Mouse (Mus musculus) intestine, postnatal 0 days (tissue): ENCODE results near the gene 4930415O20Rik. TPM values are rescaled to one million over a fixed set of nuclear protein-coding genes. Genes with fewer than 3 reads are reported as not detected.

Experiments used
- ATAC-seq: fragments of 200-750 bp; cut with Nextera tagmentation; 2 replicates; pipeline ENCODE4 v1.8.0; 2017; ENCODE audit warnings: mild to moderate bottlenecking, moderate TSS enrichment, moderate library complexity
- H3K27ac ChIP-seq: fragments of 300-500 bp; sonication (generic); 2 replicates; pipeline ENCODE4 v1.5.1; 2014; ENCODE audit warnings: mild to moderate bottlenecking, low read depth, low read length, moderate library complexity
- H3K27me3 ChIP-seq: fragments of 300-500 bp; sonication (generic); replicated peaks from 2 replicates; pipeline ENCODE4 v1.6.1; 2014; ENCODE audit warnings: low read length, mixed read lengths; ENCODE audit not compliant: control insufficient read depth, insufficient read depth
- H3K36me3 ChIP-seq: fragments of 300-500 bp; sonication (generic); 2 replicates; pipeline ENCODE4 v1.6.1; 2014; ENCODE audit warnings: mild to moderate bottlenecking, moderate library complexity; ENCODE audit not compliant: control insufficient read depth, insufficient read depth
- H3K4me1 ChIP-seq: fragments of 300-500 bp; sonication (generic); replicated peaks from 2 replicates; pipeline ENCODE4 v1.6.1; 2014; ENCODE audit warnings: antibody characterized with exemption, low read length, mixed read lengths; ENCODE audit not compliant: control insufficient read depth, insufficient read depth
- H3K4me2 ChIP-seq: fragments of 300-500 bp; sonication (generic); replicated peaks from 2 replicates; pipeline ENCODE4 v1.6.1; 2014; ENCODE audit warnings: low read depth, mild to moderate bottlenecking, moderate library complexity
- H3K4me3 ChIP-seq: fragments of 300-500 bp; sonication (generic); 2 replicates; pipeline ENCODE4 v1.5.1; 2014; ENCODE audit warnings: low read depth, low read length
- H3K9ac ChIP-seq: fragments of 300-500 bp; sonication (generic); 2 replicates; pipeline ENCODE4 v1.6.1; 2014; ENCODE audit warnings: mild to moderate bottlenecking, low read depth, low read length
- H3K9me3 ChIP-seq: fragments of 300-500 bp; sonication (generic); 2 replicates; pipeline ENCODE4 v1.6.1; 2016; ENCODE audit warnings: mixed run types; ENCODE audit not compliant: control insufficient read depth
- CTCF ChIP-seq: sonication (generic); IDR thresholded peaks from 2 replicates; pipeline ENCODE4 v1.5.1; 2016; ENCODE audit warnings: low read depth, mild to moderate bottlenecking, control low read depth, antibody characterized with exemption, moderate library complexity
- WGBS: fragments of 180-500 bp; shearing (Covaris S2); extraction: QIAGEN DNeasy Blood & Tissue Kit; methylation state at CpG from one replicate; pipeline ENCODE4 v1.1.7; 2014; 5-methylcytosine and 5-hydroxymethylcytosine counted together
- polyA plus RNA-seq: library from polyadenylated mRNA; unstranded; fragments of >200 nt; fragmentation: Nextera tagmentation; extraction: Ambion mirVana; gene quantifications from 2 replicates; pipeline ENCODE4 v1.2.1, GENCODE M21; 2015

4930415O20Rik gene
- polyA plus RNA-seq, 1 experiment from 2014 or later = not detected

DNA sequence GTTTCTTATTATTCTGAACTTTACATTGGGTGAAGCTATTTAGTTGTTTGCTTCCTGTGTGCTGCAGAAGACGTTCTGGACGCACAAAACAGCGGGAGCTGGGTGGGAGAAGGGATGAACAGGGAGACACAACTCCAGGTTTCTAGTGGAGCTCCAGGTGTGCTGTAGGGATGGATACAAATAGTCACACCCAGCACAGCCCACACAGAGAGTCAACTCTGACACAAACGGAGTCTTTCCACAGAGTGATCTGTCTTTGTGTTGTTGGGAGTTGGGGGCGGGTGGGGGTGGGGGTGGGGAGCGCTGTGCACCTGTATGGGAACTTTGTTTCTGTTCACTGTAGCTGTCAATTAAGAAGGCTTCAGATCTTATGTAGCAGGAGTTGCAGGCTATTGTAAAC is 51.9 kb downstream of the 4930415O20Rik start:
- TF ChIP-seq CTCF = no peak
- Histone ChIP-seq H3K27ac (no peak overlapping the region), H3K4me3 (no peak overlapping the region), H3K27me3 (no peaks in the 10 kb centered on the region), H3K4me1 (no peaks in the 10 kb centered on the region), H3K9ac (no peak overlapping the region), H3K36me3 (no peaks in the 10 kb centered on the region), H3K9me3 (no peaks in the 10 kb centered on the region), H3K4me2 (no peak overlapping the region)
- no peak for ATAC-seq
- 44% methylated on average over 6 of the region's 6 CpGs for WGBS

DNA sequence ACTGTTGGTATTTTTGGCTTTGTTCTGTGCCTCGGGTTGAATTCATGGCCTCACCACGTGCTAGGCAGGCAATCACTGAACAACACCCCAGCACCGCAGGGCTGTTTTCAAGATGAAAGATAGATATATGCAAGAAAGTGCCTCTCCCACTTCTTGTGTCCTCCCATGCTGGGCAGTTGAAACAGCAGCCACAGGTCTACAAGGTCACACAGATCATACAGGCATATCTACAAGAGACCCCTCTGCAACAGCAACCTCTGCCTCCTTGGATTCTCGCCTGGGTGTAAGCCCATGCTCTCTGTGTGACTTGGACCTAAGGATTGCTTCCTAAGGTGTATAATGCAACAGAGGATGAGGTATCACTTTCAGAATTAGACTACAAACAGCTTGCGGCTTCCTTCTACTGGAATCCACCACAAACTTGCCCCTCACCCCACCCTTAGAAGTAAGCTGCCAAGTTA is 52.6 kb downstream of the 4930415O20Rik start:
- Histone ChIP-seq H3K9me3 (no peaks in the 10 kb centered on the region), H3K36me3 (no peaks in the 10 kb centered on the region), H3K9ac (no peak overlapping the region), H3K27ac (no peak overlapping the region), H3K4me2 (no peak overlapping the region), H3K4me3 (no peak overlapping the region), H3K4me1 (no peaks in the 10 kb centered on the region), H3K27me3 (no peaks in the 10 kb centered on the region)
- no peak for ATAC-seq
- 54% methylated on average over 5 of the region's 5 CpGs for WGBS
- no peak for TF ChIP-seq CTCF

DNA sequence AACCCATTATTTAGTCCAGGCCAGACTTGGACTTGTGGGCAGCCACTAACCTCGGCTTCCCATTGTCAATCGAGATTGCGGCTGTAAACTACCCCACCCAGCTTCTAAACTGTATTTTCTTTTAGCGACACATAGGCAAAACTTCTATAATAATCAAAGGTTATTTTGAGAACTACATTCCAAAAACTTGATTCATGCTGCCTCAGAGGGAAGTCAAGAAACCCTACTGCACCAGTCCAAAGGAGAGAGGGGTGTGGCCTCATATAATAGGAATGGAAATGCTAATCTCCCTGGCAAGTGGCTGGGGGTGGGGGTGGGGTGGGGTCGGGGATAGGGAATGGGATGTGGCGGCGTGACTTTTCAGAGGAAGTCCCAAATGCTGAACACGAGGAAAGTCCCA is 55.3 kb downstream of the 4930415O20Rik start:
- no peaks in the 10 kb centered on the region for H3K9me3 ChIP-seq
- no peaks in the 10 kb centered on the region for H3K36me3 ChIP-seq
- no peak overlapping the region for H3K27ac ChIP-seq
- no peak overlapping the region for H3K9ac ChIP-seq
- ATAC-seq = no peak
- no peak for TF ChIP-seq CTCF
- peaks cover under 1% of the 10 kb centered on the region; the same call in 1 of the 2 replicates for H3K27me3 ChIP-seq
- no peak overlapping the region for H3K4me2 ChIP-seq
- H3K4me1 ChIP-seq = no peaks in the 10 kb centered on the region
- no peak overlapping the region for H3K4me3 ChIP-seq
- WGBS = 11% methylated on average over 8 of the region's 8 CpGs

DNA sequence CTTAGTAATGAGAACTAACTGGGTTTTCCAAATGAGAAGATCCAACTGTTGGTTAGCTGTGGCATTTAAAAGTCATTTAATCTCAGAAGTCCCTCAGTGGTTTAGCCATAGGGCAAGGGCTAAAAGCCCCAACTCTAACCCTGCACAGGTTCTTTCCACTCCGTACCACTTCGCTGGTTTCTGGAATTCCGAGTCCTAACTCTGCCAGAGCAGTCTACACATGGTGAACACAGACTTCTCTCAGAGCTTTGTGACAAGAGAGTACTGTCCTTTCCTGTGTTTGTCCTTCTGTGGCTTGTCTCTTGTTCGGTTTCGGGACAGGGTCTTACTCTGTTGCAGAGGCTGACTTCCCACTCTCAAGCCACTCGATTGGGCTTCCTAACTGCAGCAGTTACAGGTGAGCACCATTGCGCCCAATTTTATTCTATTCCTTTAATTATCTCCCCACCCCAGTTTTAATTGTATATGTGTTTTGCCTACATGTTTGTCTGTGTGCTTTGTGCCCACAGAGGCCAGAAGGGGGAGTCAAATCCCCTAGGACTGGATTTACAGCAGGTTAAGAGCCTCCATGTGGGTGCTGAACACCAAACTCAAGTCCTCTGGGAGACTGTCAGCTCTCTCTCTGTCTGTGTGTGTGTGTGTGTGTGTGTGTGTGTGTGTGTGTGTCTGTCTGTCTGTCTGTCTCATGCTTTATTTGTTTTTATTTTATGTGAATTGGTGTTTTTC is 55.8 kb downstream of the 4930415O20Rik start:
- WGBS = 82% methylated on average over 7 of the region's 7 CpGs
- ATAC-seq = no peak
- H3K4me2 ChIP-seq = no peak overlapping the region

DNA sequence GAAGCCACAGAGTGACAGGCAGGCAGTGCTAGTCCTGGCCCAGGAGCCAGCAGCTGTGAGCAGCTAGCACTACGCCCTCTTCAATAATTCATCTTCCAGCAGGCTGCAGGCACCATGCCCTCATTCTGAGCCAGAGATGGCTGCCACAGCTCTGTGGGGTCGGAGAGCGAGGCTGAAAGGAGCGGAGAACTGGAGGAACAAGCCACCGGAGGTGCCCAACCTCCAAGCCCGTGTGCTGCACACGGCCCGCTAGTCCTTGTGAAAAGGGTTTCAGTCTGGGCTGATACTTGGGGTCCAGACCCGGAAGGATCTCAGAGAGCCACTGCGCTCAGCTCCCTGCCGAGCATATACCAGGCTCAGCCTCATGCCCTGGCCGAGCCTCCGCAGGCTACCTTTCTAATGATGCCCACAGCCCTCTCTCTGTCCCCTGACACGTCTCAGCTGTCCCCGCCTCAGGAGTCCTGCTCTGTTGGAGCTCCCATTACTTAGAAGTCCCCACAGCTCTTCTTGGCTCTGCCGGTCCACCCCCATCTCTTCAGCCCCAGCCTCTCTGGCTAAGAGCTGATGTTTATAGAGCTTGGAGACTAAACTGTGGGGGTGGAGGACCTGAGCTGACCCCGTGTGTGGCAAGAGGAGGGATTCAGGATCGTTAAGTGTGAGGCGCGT is 57.9 kb downstream of the 4930415O20Rik start:
- no peaks in the 10 kb centered on the region for H3K9me3 ChIP-seq
- 29% methylated on average over 20 of the region's 20 CpGs for WGBS
- H3K36me3 ChIP-seq = no peaks in the 10 kb centered on the region
- H3K27me3 ChIP-seq = peaks cover 22% of the 10 kb centered on the region; the same call in 1 of the 2 replicates
- ATAC-seq = no peak
- no peak overlapping the region for H3K9ac ChIP-seq
- H3K27ac ChIP-seq = no peak overlapping the region; the same call in 1 of the 2 replicates
- no peak for TF ChIP-seq CTCF
- H3K4me1 ChIP-seq = no peaks in the 10 kb centered on the region
- H3K4me2 ChIP-seq = peak overlapping the region; percentile 47
- H3K4me3 ChIP-seq = 0 out of 2 replicates have a peak overlapping the region, but pooled peaks have one; percentile 11

More for the DNA sequence above, 55.8 kb downstream of the 4930415O20Rik start:
- H3K9ac ChIP-seq = no peak overlapping the region
- no peaks in the 10 kb centered on the region for H3K4me1 ChIP-seq
- peaks cover 6% of the 10 kb centered on the region; the same call in 1 of the 2 replicates for H3K27me3 ChIP-seq
- no peaks in the 10 kb centered on the region for H3K36me3 ChIP-seq
- H3K4me3 ChIP-seq = no peak overlapping the region
- TF ChIP-seq CTCF = no peak
- no peak overlapping the region for H3K27ac ChIP-seq
- no peaks in the 10 kb centered on the region for H3K9me3 ChIP-seq

DNA sequence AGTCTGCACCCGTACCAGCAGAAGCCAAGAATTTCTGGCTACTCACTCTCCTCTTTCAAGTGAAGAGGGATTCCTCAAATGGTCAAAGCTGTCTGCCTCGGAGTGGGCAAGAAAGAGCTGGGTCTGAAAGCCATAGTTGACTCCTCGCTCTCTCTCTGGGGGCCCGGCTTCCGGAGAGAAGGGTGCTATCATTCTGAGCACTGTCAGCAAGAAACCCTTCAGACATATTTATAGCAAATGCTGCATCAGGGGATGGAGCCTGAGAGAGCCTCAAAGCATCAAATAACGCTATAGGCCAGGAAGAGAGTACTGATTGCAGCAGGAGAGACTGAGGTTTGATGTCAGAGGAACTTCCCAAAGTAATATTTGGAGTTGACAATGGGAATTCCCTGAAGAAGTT is 58.7 kb downstream of the 4930415O20Rik start:
- no peak overlapping the region for H3K9ac ChIP-seq
- H3K4me2 ChIP-seq = peak overlapping the region; percentile 47; the same call in 1 of the 2 replicates
- 0 out of 2 replicates have a peak, but pooled peaks cover 4% of the 10 kb centered on the region for H3K4me1 ChIP-seq
- ATAC-seq = no peak
- H3K36me3 ChIP-seq = no peaks in the 10 kb centered on the region
- no peak for TF ChIP-seq CTCF
- H3K9me3 ChIP-seq = no peaks in the 10 kb centered on the region
- no peak overlapping the region for H3K27ac ChIP-seq
- H3K4me3 ChIP-seq = no peak overlapping the region
- 62% methylated on average over 6 of the region's 6 CpGs for WGBS
- H3K27me3 ChIP-seq = peaks cover 26% of the 10 kb centered on the region; the same call in 1 of the 2 replicates
